Mouse (Mus musculus) forebrain, postnatal 0 days (tissue): Measurements from ENCODE around the gene Dgat2. TPM values are rescaled to one million over a fixed set of nuclear protein-coding genes. Genes with fewer than 3 reads are reported as not detected.

Experiments
- ATAC-seq: fragments of 200-750 bp; cut with Nextera tagmentation; 2 replicates; pipeline ENCODE4 v1.8.0; 2017; ENCODE audit warnings: mild to moderate bottlenecking, moderate library complexity
- DNase-seq: peaks from one replicate; pipeline ENCODE4 v3.0.0-alpha.2; 2015
- H3K27ac ChIP-seq: fragments of 300-500 bp; sonication (generic); 2 replicates; pipeline ENCODE4 v1.5.1; 2014; ENCODE audit warnings: low read depth, mild to moderate bottlenecking, antibody characterized with exemption, low read length, moderate library complexity, mixed read lengths
- H3K27me3 ChIP-seq: fragments of 300-500 bp; sonication (generic); 2 replicates; pipeline ENCODE4 v1.6.1; 2014; ENCODE audit warnings: mild to moderate bottlenecking, low read length, mixed read lengths; ENCODE audit not compliant: insufficient read depth
- H3K36me3 ChIP-seq: fragments of 300-500 bp; sonication (generic); 2 replicates; pipeline ENCODE4 v1.6.1; 2014; ENCODE audit warnings: mild to moderate bottlenecking, moderate library complexity; ENCODE audit not compliant: insufficient read depth
- H3K4me1 ChIP-seq: fragments of 300-500 bp; sonication (generic); 2 replicates; pipeline ENCODE4 v1.6.1; 2014; ENCODE audit warnings: antibody characterized with exemption; ENCODE audit not compliant: insufficient read depth
- H3K4me2 ChIP-seq: fragments of 300-500 bp; sonication (generic); 2 replicates; pipeline ENCODE4 v1.6.1; 2014; ENCODE audit warnings: low read depth, mild to moderate bottlenecking, moderate library complexity
- H3K4me3 ChIP-seq: fragments of 300-500 bp; sonication (generic); 2 replicates; pipeline ENCODE4 v1.5.1; 2014; ENCODE audit warnings: low read depth, low read length, mixed read lengths
- H3K9ac ChIP-seq: fragments of 300-500 bp; sonication (generic); 2 replicates; pipeline ENCODE4 v1.6.1; 2014; ENCODE audit warnings: mild to moderate bottlenecking
- H3K9me3 ChIP-seq: fragments of 300-500 bp; sonication (generic); 2 replicates; pipeline ENCODE4 v1.6.1; 2016; ENCODE audit warnings: low read length
- CTCF ChIP-seq: sonication (generic); IDR thresholded peaks from 2 replicates; pipeline ENCODE4 v1.5.1; 2016; ENCODE audit warnings: antibody characterized with exemption, control low read depth, low read depth
- WGBS: fragments of 180-500 bp; shearing (Covaris S2); extraction: QIAGEN DNeasy Blood & Tissue Kit; methylation state at CpG from one replicate; pipeline ENCODE4 v1.1.7; 2014; 5-methylcytosine and 5-hydroxymethylcytosine counted together
- polyA plus RNA-seq: library from polyadenylated mRNA; unstranded; fragments of >200 nt; fragmentation: Nextera tagmentation; extraction: Ambion mirVana; gene quantifications from 2 replicates; pipeline ENCODE4 v1.2.1, GENCODE M21; 2015
- total RNA-seq: library from RNA; depleted of rRNA; stranded (reverse); fragments of >200 nt; gene quantifications from 2 replicates; pipeline ENCODE4 v1.2.3, GENCODE M21; 2014

Gene Dgat2
- total and polyA plus RNA-seq, 2 experiments from 2014 or later, result 41.3 TPM

- 96% methylated on average over 4 of the region's 4 CpGs for WGBS
- Histone ChIP-seq H3K27me3 (no peaks in the 10 kb centered on the region), H3K36me3 (no peaks in the 10 kb centered on the region), H3K4me3 (no peak overlapping the region), H3K4me2 (no peak overlapping the region), H3K9me3 (no peaks in the 10 kb centered on the region), H3K4me1 (no peaks in the 10 kb centered on the region), H3K9ac (no peak overlapping the region), H3K27ac (no peak overlapping the region)
- TF ChIP-seq CTCF, result no peak
- DNase-seq, result no peak
- no peak for ATAC-seq
These were observed 26.2 kb upstream of the Dgat2 start for GRCm38 (mm10) chr7:99208704-99209103.

GRCm38 (mm10) chr7:99206364-99206763, 23.8 kb upstream of the Dgat2 start:
- ATAC-seq, result no peak
- Histone ChIP-seq H3K4me1 (no peaks in the 10 kb centered on the region), H3K36me3 (no peaks in the 10 kb centered on the region), H3K4me3 (no peak overlapping the region), H3K9me3 (no peaks in the 10 kb centered on the region), H3K9ac (no peak overlapping the region), H3K27ac (no peak overlapping the region), H3K27me3 (no peaks in the 10 kb centered on the region), H3K4me2 (no peak overlapping the region)
- DNase-seq, result no peak
- WGBS, result 89% methylated on average over 7 of the region's 7 CpGs
- no peak for TF ChIP-seq CTCF

DNA sequence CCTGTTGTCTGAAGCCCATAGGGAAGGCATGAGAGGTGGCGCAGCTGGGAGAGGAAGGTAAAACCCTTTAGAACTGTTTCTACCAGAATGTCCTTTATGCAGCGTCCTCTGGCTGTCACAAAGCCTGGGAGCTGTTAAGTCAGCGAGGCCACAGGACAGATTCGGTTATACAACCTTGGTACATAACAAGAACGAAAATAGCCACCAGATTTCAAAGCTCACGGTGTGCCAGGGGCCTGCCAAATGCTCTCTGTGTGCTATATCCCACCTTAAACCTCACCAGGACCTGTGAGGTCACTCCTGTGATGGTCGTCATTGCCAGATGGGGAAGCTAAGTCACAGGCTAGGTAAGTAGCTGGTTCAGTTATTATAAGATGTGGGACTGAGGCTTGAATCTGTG, 19.6 kb upstream of the Dgat2 start:
- no peaks in the 10 kb centered on the region for H3K9me3 ChIP-seq
- no peak overlapping the region for H3K27ac ChIP-seq
- H3K36me3 ChIP-seq, result no peaks in the 10 kb centered on the region
- no peak for TF ChIP-seq CTCF
- no peak overlapping the region for H3K4me3 ChIP-seq
- H3K4me2 ChIP-seq, result no peak overlapping the region
- H3K9ac ChIP-seq, result no peak overlapping the region
- ATAC-seq, result no peak
- DNase-seq, result no peak
- H3K27me3 ChIP-seq, result no peaks in the 10 kb centered on the region
- no peaks in the 10 kb centered on the region for H3K4me1 ChIP-seq
- 89% methylated on average over 7 of the region's 7 CpGs for WGBS

GRCm38 (mm10) chr7:99200290-99200689, 17.8 kb upstream of the Dgat2 start:
- Histone ChIP-seq H3K27ac (no peak overlapping the region), H3K4me2 (no peak overlapping the region), H3K36me3 (no peaks in the 10 kb centered on the region), H3K4me1 (no peaks in the 10 kb centered on the region), H3K4me3 (no peak overlapping the region), H3K9me3 (no peaks in the 10 kb centered on the region), H3K27me3 (no peaks in the 10 kb centered on the region), H3K9ac (no peak overlapping the region)
- no peak for ATAC-seq
- 36% methylated on average over 4 of the region's 4 CpGs for WGBS
- no peak for TF ChIP-seq CTCF
- DNase-seq, result no peak

- Histone ChIP-seq H3K9ac (no peak overlapping the region), H3K9me3 (no peaks in the 10 kb centered on the region), H3K27me3 (no peaks in the 10 kb centered on the region), H3K4me1 (no peaks in the 10 kb centered on the region), H3K4me3 (no peak overlapping the region), H3K27ac (no peak overlapping the region), H3K36me3 (no peaks in the 10 kb centered on the region), H3K4me2 (no peak overlapping the region)
- WGBS, result 84% methylated on average over 9 of the region's 9 CpGs
- no peak for TF ChIP-seq CTCF
- DNase-seq, result no peak
- ATAC-seq, result no peak
These were observed 17.1 kb upstream of the Dgat2 start for GRCm38 (mm10) chr7:99199451-99200175.

- Histone ChIP-seq H3K27ac (no peak overlapping the region), H3K9me3 (no peaks in the 10 kb centered on the region), H3K27me3 (no peaks in the 10 kb centered on the region), H3K36me3 (no peaks in the 10 kb centered on the region), H3K4me1 (no peaks in the 10 kb centered on the region), H3K9ac (no peak overlapping the region), H3K4me3 (no peak overlapping the region), H3K4me2 (no peak overlapping the region)
- ATAC-seq (no peak), DNase-seq (no peak)
- WGBS, result 91% methylated on average over 2 of the region's 2 CpGs
- TF ChIP-seq CTCF, result no peak
These were observed 16.3 kb upstream of the Dgat2 start for GRCm38 (mm10) chr7:99198811-99199210.

- DNase-seq, result no peak
- 57% methylated on average over 2 of the region's 2 CpGs for WGBS
- H3K9me3 ChIP-seq, result no peaks in the 10 kb centered on the region
- no peaks in the 10 kb centered on the region for H3K36me3 ChIP-seq
- no peak overlapping the region for H3K9ac ChIP-seq
- no peaks in the 10 kb centered on the region for H3K4me1 ChIP-seq
- no peak overlapping the region for H3K4me3 ChIP-seq
- H3K27me3 ChIP-seq, result no peaks in the 10 kb centered on the region
- no peak overlapping the region for H3K4me2 ChIP-seq
- no peak for ATAC-seq
- TF ChIP-seq CTCF, result no peak
- H3K27ac ChIP-seq, result no peak overlapping the region
These were observed 12.0 kb upstream of the Dgat2 start for GRCm38 (mm10) chr7:99194511-99194910.
